Mouse (Mus musculus) layer of hippocampus, adult 2 months (tissue): ENCODE measurements around the gene Colgalt2. TPM values are rescaled to one million over a fixed set of nuclear protein-coding genes. Genes with fewer than 3 reads are reported as not detected.

Experiments used
- DNase-seq, 2 experiments: peaks; one replicate each; pipeline ENCODE4 v3.0.0; 2022; ENCODE audit warnings: low spot score in 2 of 2
- H3K27ac ChIP-seq: fragments of 200-600 bp; 2 replicates; pipeline ENCODE4 v1.8.1; 2022
- H3K4me3 ChIP-seq: fragments of 200-600 bp; 2 replicates; pipeline ENCODE4 v1.8.1; 2022; ENCODE audit warnings: mild to moderate bottlenecking
- CTCF ChIP-seq: fragments of 200-600 bp; conservative IDR thresholded peaks from 2 replicates; pipeline ENCODE4 v1.8.1; 2022; ENCODE audit warnings: antibody characterized with exemption, mild to moderate bottlenecking, moderate library complexity
- total RNA-seq, 2 experiments: library from RNA; stranded (reverse); gene quantifications; 2 replicates each; pipeline ENCODE4 v1.2.3; 2021

Gene Colgalt2
- total RNA-seq, 2 experiments from 2014 or later = 6.2 to 7.1 TPM

GRCm38 (mm10) chr1:152537186-152537585, 137.6 kb downstream of the Colgalt2 start:
- no peak overlapping the region for H3K27ac ChIP-seq
- H3K4me3 ChIP-seq = no peak overlapping the region
- DNase-seq = no peak
- TF ChIP-seq CTCF = no peak

GRCm38 (mm10) chr1:152538817-152539216, 139.2 kb downstream of the Colgalt2 start:
- H3K4me3 ChIP-seq = no peak overlapping the region
- TF ChIP-seq CTCF = no peak
- H3K27ac ChIP-seq = no peak overlapping the region
- no peak for DNase-seq

GRCm38 (mm10) chr1:152540304-152540887, 140.8 kb downstream of the Colgalt2 start:
- no peak overlapping the region for H3K4me3 ChIP-seq
- DNase-seq = no peak
- no peak for TF ChIP-seq CTCF
- no peak overlapping the region for H3K27ac ChIP-seq

- no peak for TF ChIP-seq CTCF
- DNase-seq = no peak
- H3K27ac ChIP-seq = no peak overlapping the region
- no peak overlapping the region for H3K4me3 ChIP-seq
These were observed 143.2 kb downstream of the Colgalt2 start for GRCm38 (mm10) chr1:152542747-152543378.

- Histone ChIP-seq H3K4me3 (no peak overlapping the region), H3K27ac (no peak overlapping the region)
- TF ChIP-seq CTCF = no peak
- no peak for DNase-seq
These were observed 144.0 kb downstream of the Colgalt2 start for GRCm38 (mm10) chr1:152543449-152544159.

GRCm38 (mm10) chr1:152549061-152549738, 149.6 kb downstream of the Colgalt2 start:
- TF ChIP-seq CTCF = no peak
- no peak overlapping the region for H3K4me3 ChIP-seq
- no peak overlapping the region for H3K27ac ChIP-seq
- no peak for DNase-seq

GRCm38 (mm10) chr1:152550544-152550943, 150.9 kb downstream of the Colgalt2 start:
- H3K4me3 ChIP-seq = no peak overlapping the region
- H3K27ac ChIP-seq = no peak overlapping the region
- TF ChIP-seq CTCF = no peak
- no peak for DNase-seq

GRCm38 (mm10) chr1:152550973-152551372, 151.3 kb downstream of the Colgalt2 start:
- no peak for TF ChIP-seq CTCF
- H3K4me3 ChIP-seq = no peak overlapping the region
- no peak for DNase-seq
- H3K27ac ChIP-seq = no peak overlapping the region

- Histone ChIP-seq H3K4me3 (no peak overlapping the region), H3K27ac (peak overlapping the region; percentile 39; the same call in 1 of the 2 replicates)
- DNase-seq = no peak
- no peak for TF ChIP-seq CTCF
These were observed 154.4 kb downstream of the Colgalt2 start for GRCm38 (mm10) chr1:152553912-152554547.

- no peak for TF ChIP-seq CTCF
- no peak overlapping the region for H3K4me3 ChIP-seq
- peak overlapping the region; percentile 68 for H3K27ac ChIP-seq
- DNase-seq = peak; percentile 31 to 61
These were observed 156.4 kb downstream of the Colgalt2 start for GRCm38 (mm10) chr1:152555944-152556573.

GRCm38 (mm10) chr1:152556576-152557281, 157.1 kb downstream of the Colgalt2 start:
- Histone ChIP-seq H3K4me3 (no peak overlapping the region), H3K27ac (peak overlapping the region; percentile 68)
- no peak for TF ChIP-seq CTCF
- DNase-seq = no peak

Other genes with a start within 250 kb of the Colgalt2 start
- gene Tsen15, start 13.1 kb upstream of the Colgalt2 start, total RNA-seq = 10 to 100 TPM; 35.3 to 39.3 TPM